Mouse (Mus musculus) forebrain, embryonic 16.5 days (tissue): ENCODE measurements around the gene Etv5. TPM values are rescaled to one million over a fixed set of nuclear protein-coding genes. Genes with fewer than 3 reads are reported as not detected.
"Not testable (repeated sequence)": the region's sequence is repeated elsewhere in the genome, so short reads cannot be mapped to it uniquely, and the experiment has no call there.

Experiments
- ATAC-seq: fragments of 200-750 bp; cut with Nextera tagmentation; 2 replicates; pipeline ENCODE4 v1.8.0; 2017; ENCODE audit warnings: mild to moderate bottlenecking, moderate library complexity
- H3K27ac ChIP-seq: fragments of 300-500 bp; sonication (generic); 2 replicates; pipeline ENCODE4 v1.5.1; 2014; ENCODE audit warnings: low read length, control low read depth
- H3K27me3 ChIP-seq: fragments of 300-500 bp; sonication (generic); replicated peaks from 2 replicates; pipeline ENCODE4 v1.6.1; 2014; ENCODE audit warnings: low read length; ENCODE audit not compliant: control insufficient read depth, insufficient read depth
- H3K36me3 ChIP-seq: fragments of 300-500 bp; sonication (generic); 2 replicates; pipeline ENCODE4 v1.6.1; 2014; ENCODE audit not compliant: control insufficient read depth, insufficient read depth
- H3K4me1 ChIP-seq: fragments of 300-500 bp; sonication (generic); replicated peaks from 2 replicates; pipeline ENCODE4 v1.6.1; 2014; ENCODE audit warnings: low read length; ENCODE audit not compliant: control insufficient read depth, insufficient read depth
- H3K4me2 ChIP-seq: fragments of 300-500 bp; sonication (generic); 2 replicates; pipeline ENCODE4 v1.6.1; 2014; ENCODE audit warnings: mild to moderate bottlenecking, low read length, control low read depth
- H3K4me3 ChIP-seq: fragments of 300-500 bp; sonication (generic); replicated peaks from 2 replicates; pipeline ENCODE4 v1.5.1; 2014; ENCODE audit warnings: mild to moderate bottlenecking, low read length, control low read depth
- H3K9ac ChIP-seq: fragments of 300-500 bp; sonication (generic); replicated peaks from 2 replicates; pipeline ENCODE4 v1.6.1; 2014; ENCODE audit warnings: low read depth, low read length, control low read depth
- H3K9me3 ChIP-seq: fragments of 300-500 bp; sonication (generic); 2 replicates; pipeline ENCODE4 v1.6.1; 2016; ENCODE audit warnings: low read length; ENCODE audit not compliant: control insufficient read depth
- WGBS: fragments of 180-500 bp; shearing (Covaris S2); extraction: QIAGEN DNeasy Blood & Tissue Kit; methylation state at CpG from one replicate; pipeline ENCODE4 v1.1.7; 2014; 5-methylcytosine and 5-hydroxymethylcytosine counted together
- polyA plus RNA-seq: library from polyadenylated mRNA; unstranded; fragments of >200 nt; fragmentation: Nextera tagmentation; extraction: Ambion mirVana; gene quantifications from 2 replicates; pipeline ENCODE4 v1.2.1, GENCODE M21; 2015

Gene Etv5
- polyA plus RNA-seq, 1 experiment from 2014 or later = 25.4 TPM

DNA sequence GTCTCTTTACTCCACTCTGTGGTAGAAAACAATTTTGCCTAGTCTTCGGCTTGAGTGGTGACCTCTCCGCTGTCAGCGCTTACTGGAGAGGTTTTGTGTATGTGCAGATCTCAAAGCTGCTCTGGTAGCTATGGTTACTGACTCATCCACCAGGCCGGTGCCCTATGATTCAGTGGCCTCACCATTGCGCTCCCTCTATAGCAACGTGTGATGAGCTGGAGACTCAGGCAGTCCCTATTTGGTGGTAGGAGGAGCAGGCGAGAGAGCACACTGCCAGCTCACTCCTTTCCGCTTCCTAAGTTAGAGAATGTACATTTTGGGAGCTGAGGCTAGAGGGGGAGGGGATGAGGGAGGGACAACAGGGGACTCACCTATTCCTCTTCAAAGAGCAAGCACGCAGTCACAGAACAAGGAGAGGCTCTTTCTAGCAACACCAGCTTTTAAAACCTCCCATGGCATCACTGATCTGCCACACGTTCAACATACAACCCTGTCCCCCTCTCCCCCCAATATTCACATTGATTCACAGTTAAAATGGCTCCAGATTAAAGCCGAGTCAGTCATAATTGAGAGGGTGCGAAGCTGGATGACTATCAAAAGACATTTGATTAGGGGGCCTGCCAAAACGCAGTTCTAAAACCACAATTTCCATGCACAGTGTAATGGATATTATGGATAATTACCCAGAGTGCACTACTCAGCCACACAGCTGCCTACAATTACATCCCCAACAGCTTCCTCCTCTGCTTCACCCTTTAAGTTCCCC is 50.2 kb downstream of the Etv5 start:
- WGBS = 54% methylated on average over 13 of the region's 13 CpGs
- H3K27me3 ChIP-seq = no peaks in the 10 kb centered on the region
- no peaks in the 10 kb centered on the region for H3K9me3 ChIP-seq
- peak overlapping the region; percentile 10; the same call in 1 of the 2 replicates for H3K4me2 ChIP-seq
- no peak overlapping the region for H3K4me3 ChIP-seq
- no peak overlapping the region for H3K9ac ChIP-seq
- peaks cover 13% of the 10 kb centered on the region; the same call in 1 of the 2 replicates for H3K4me1 ChIP-seq
- peak overlapping the region; percentile 75 for H3K27ac ChIP-seq
- peak; percentile 92 for ATAC-seq
- H3K36me3 ChIP-seq = no peaks in the 10 kb centered on the region

GRCm38 (mm10) chr16:22387731-22388130 is 51.8 kb downstream of the Etv5 start:
- Histone ChIP-seq H3K27me3 (no peaks in the 10 kb centered on the region), H3K4me2 (no peak overlapping the region), H3K36me3 (no peaks in the 10 kb centered on the region), H3K27ac (no peak overlapping the region), H3K9me3 (no peaks in the 10 kb centered on the region), H3K4me3 (no peak overlapping the region), H3K9ac (no peak overlapping the region), H3K4me1 (peaks cover 13% of the 10 kb centered on the region; the same call in 1 of the 2 replicates)
- no peak for ATAC-seq
- 94% methylated on average over 6 of the region's 6 CpGs for WGBS

GRCm38 (mm10) chr16:22382018-22382417 is 57.5 kb downstream of the Etv5 start:
- ATAC-seq, H3K36me3 ChIP-seq, H3K9me3 ChIP-seq, H3K27ac ChIP-seq, H3K4me3 ChIP-seq, H3K4me2 ChIP-seq, H3K9ac ChIP-seq, H3K4me1 ChIP-seq, H3K27me3 ChIP-seq: not testable (repeated sequence)
- 82% methylated on average over 6 of the region's 7 CpGs for WGBS

DNA sequence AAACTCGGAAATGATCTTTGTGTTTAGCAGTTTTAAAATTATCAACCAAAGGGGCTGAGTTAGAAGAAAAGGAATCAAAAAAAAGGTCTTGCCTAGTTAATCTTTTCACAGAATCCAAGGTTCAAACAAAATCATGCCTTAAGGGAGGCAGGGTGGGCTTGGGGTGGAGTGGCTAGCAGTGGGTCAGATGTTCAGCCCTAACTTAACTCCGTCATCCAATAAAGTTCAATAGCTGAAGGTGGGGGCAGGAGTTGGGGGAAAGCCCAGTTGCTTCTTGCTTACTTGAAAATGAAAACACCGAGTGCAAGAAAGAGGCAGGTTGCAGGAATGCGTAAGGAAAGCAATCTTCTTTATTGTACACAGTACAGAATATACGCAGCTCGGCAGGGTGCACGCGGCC is 58.5 kb downstream of the Etv5 start:
- no peaks in the 10 kb centered on the region for H3K9me3 ChIP-seq
- H3K27ac ChIP-seq = no peak overlapping the region
- 66% methylated on average over 8 of the region's 8 CpGs for WGBS
- no peak overlapping the region for H3K4me2 ChIP-seq
- ATAC-seq = no peak
- H3K4me1 ChIP-seq = peaks cover 3% of the 10 kb centered on the region
- no peak overlapping the region for H3K9ac ChIP-seq
- no peaks in the 10 kb centered on the region for H3K27me3 ChIP-seq
- H3K4me3 ChIP-seq = no peak overlapping the region
- H3K36me3 ChIP-seq = no peaks in the 10 kb centered on the region

DNA sequence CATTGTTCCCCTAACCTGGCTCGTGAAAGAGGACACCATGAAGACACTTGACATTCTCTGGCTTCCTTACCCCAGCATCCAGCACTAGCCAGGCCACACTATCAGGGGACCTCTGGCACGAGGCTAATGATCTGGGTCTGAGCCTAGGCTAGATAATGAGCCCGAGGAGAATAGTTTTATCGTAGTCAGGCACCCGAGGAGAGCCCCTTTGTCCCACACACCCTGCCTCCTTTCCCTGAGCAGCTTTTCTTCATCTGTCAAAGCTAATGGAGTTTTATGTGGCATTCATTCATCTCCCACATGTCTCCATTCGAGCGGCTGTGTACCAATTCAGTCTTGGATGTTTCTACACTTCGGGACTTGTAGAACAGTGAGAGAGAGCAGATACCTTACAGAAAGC is 59.5 kb downstream of the Etv5 start:
- peaks cover 3% of the 10 kb centered on the region for H3K4me1 ChIP-seq
- no peaks in the 10 kb centered on the region for H3K36me3 ChIP-seq
- H3K9me3 ChIP-seq = no peaks in the 10 kb centered on the region
- H3K27ac ChIP-seq = no peak overlapping the region
- H3K9ac ChIP-seq = no peak overlapping the region
- peak; percentile 43; the same call in 1 of the 2 replicates for ATAC-seq
- no peak overlapping the region for H3K4me3 ChIP-seq
- no peak overlapping the region for H3K4me2 ChIP-seq
- no peaks in the 10 kb centered on the region for H3K27me3 ChIP-seq
- 10% methylated on average over 8 of the region's 8 CpGs for WGBS

DNA sequence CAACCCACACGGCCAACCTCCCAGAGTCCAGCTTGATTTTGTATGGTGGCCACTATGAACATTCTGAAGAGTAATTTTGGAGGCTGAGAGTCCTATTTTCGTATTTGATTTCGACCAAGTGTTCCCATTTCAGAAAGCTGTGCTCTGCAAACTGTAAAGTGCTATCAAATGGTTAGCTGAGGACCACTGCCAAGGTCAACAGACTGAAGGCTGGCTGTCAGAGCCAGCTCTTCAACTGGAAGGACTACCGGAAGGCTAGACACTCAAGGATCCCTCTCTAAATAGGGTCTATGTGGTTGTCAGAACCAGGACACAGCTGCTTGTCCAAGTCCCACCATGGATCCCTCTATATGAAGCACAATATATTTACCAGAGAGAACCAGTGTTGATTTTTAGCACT is 60.2 kb downstream of the Etv5 start:
- 94% methylated on average over 4 of the region's 4 CpGs for WGBS
- peaks cover 3% of the 10 kb centered on the region for H3K4me1 ChIP-seq
- no peaks in the 10 kb centered on the region for H3K36me3 ChIP-seq
- no peak for ATAC-seq
- no peaks in the 10 kb centered on the region for H3K27me3 ChIP-seq
- H3K9me3 ChIP-seq = no peaks in the 10 kb centered on the region
- no peak overlapping the region for H3K9ac ChIP-seq
- no peak overlapping the region for H3K4me2 ChIP-seq
- no peak overlapping the region for H3K4me3 ChIP-seq
- no peak overlapping the region for H3K27ac ChIP-seq

- ATAC-seq = no peak
- H3K27me3 ChIP-seq = no peaks in the 10 kb centered on the region
- H3K9me3 ChIP-seq = no peaks in the 10 kb centered on the region
- 45% methylated on average over 3 of the region's 3 CpGs for WGBS
- no peak overlapping the region for H3K27ac ChIP-seq
- H3K4me2 ChIP-seq = no peak overlapping the region
- H3K4me3 ChIP-seq = no peak overlapping the region
- no peaks in the 10 kb centered on the region for H3K36me3 ChIP-seq
- peaks cover 3% of the 10 kb centered on the region for H3K4me1 ChIP-seq
- no peak overlapping the region for H3K9ac ChIP-seq
Measured at GRCm38 (mm10) chr16:22377714-22378113, 61.8 kb downstream of the Etv5 start.

DNA sequence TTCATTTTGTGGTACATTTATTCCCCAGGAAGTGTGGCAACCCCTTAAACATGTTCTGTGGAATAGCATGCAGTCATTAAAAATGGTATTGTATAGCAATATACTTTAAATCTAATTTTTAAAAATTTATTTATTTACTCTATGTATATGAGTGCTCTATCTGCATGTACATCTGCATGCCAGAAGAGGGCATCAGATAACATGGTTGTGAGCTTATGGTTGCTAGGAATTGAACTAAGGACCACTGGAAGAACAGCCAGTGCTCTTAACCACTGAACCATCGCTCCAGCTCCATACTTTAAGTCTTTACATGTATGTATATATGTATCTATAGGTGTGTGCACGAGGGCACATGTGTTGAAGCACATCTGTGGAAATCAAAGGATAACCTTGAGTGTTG is 64.6 kb downstream of the Etv5 start:
- Histone ChIP-seq H3K27ac (no peak overlapping the region), H3K4me1 (peaks cover 1% of the 10 kb centered on the region), H3K4me3 (no peak overlapping the region), H3K9me3 (no peaks in the 10 kb centered on the region), H3K36me3 (no peaks in the 10 kb centered on the region), H3K9ac (no peak overlapping the region), H3K4me2 (no peak overlapping the region), H3K27me3 (no peaks in the 10 kb centered on the region)
- ATAC-seq = no peak
- 79% methylated on average over 2 of the region's 2 CpGs for whole genome bisulfite sequencing

GRCm38 (mm10) chr16:22372701-22373124 is 66.8 kb downstream of the Etv5 start:
- no peak for ATAC-seq
- Histone ChIP-seq H3K4me3 (no peak overlapping the region), H3K4me2 (no peak overlapping the region), H3K27ac (no peak overlapping the region), H3K27me3 (no peaks in the 10 kb centered on the region), H3K4me1 (no peaks in the 10 kb centered on the region), H3K9ac (no peak overlapping the region), H3K36me3 (no peaks in the 10 kb centered on the region), H3K9me3 (no peaks in the 10 kb centered on the region)
- WGBS = 15% methylated on average over 10 of the region's 10 CpGs
